Mouse (Mus musculus): ENCODE measurements around the gene Olfr222.
"Not testable (repeated sequence)": the region's sequence is repeated elsewhere in the genome, so short reads cannot be mapped to it uniquely, and the experiment has no call there.

The Olfr222 gene

GRCm38 (mm10) chr11:59576135-59576534 is at the start of gene Olfr222:
TSS of gene Olfr222 (minus strand) at chr11:59576235.
- TF ChIP-seq GATA4 (IDR thresholded peaks at IDR 0.05; ENCODE audit: insufficient replicate concordance, low read length): not testable (repeated sequence)

- TF ChIP-seq GATA4 (IDR thresholded peaks at IDR 0.05; ENCODE audit: insufficient replicate concordance, low read length): no peak
These were observed 48.1 kb upstream of the Olfr222 start for GRCm38 (mm10) chr11:59624017-59624630.

- TF ChIP-seq GATA4 (IDR thresholded peaks at IDR 0.05; ENCODE audit: insufficient replicate concordance, low read length): no peak
These were observed 46.2 kb upstream of the Olfr222 start for GRCm38 (mm10) chr11:59622214-59622613.

GRCm38 (mm10) chr11:59614120-59614519 is 38.1 kb upstream of the Olfr222 start:
- TF ChIP-seq GATA4 (IDR thresholded peaks at IDR 0.05; ENCODE audit: insufficient replicate concordance, low read length): no peak

- TF ChIP-seq GATA4 (IDR thresholded peaks at IDR 0.05; ENCODE audit: insufficient replicate concordance, low read length): no peak
These were observed 35.6 kb upstream of the Olfr222 start for GRCm38 (mm10) chr11:59611646-59612045.

- no peak for TF ChIP-seq GATA4 (IDR thresholded peaks at IDR 0.05; ENCODE audit: insufficient replicate concordance, low read length)
These were observed 26.3 kb upstream of the Olfr222 start for GRCm38 (mm10) chr11:59602287-59602686.

GRCm38 (mm10) chr11:59600872-59601271 is 24.8 kb upstream of the Olfr222 start:
- TF ChIP-seq GATA4 (IDR thresholded peaks at IDR 0.05; ENCODE audit: insufficient replicate concordance, low read length): no peak

- no peak for TF ChIP-seq GATA4 (IDR thresholded peaks at IDR 0.05; ENCODE audit: insufficient replicate concordance, low read length)
These were observed 23.2 kb upstream of the Olfr222 start for GRCm38 (mm10) chr11:59599211-59599610.

GRCm38 (mm10) chr11:59596950-59597349 is 20.9 kb upstream of the Olfr222 start:
- no peak for TF ChIP-seq GATA4 (IDR thresholded peaks at IDR 0.05; ENCODE audit: insufficient replicate concordance, low read length)

- TF ChIP-seq GATA4 (IDR thresholded peaks at IDR 0.05; ENCODE audit: insufficient replicate concordance, low read length): no peak
These were observed 20.1 kb upstream of the Olfr222 start for GRCm38 (mm10) chr11:59596091-59596490.

- TF ChIP-seq GATA4 (IDR thresholded peaks at IDR 0.05; ENCODE audit: insufficient replicate concordance, low read length): no peak
These were observed 17.2 kb upstream of the Olfr222 start, which contains the start of gene Olfr223 for GRCm38 (mm10) chr11:59593189-59593588. TSS of gene Olfr223 (minus strand) at chr11:59593289.

- no peak for TF ChIP-seq GATA4 (IDR thresholded peaks at IDR 0.05; ENCODE audit: insufficient replicate concordance, low read length)
These were observed 13.5 kb upstream of the Olfr222 start for GRCm38 (mm10) chr11:59589496-59589895.

GRCm38 (mm10) chr11:59584539-59584938 is 8.5 kb upstream of the Olfr222 start:
- TF ChIP-seq GATA4 (IDR thresholded peaks at IDR 0.05; ENCODE audit: insufficient replicate concordance, low read length): no peak

- no peak for TF ChIP-seq GATA4 (IDR thresholded peaks at IDR 0.05; ENCODE audit: insufficient replicate concordance, low read length)
These were observed 309 bp downstream of the Olfr222 start for GRCm38 (mm10) chr11:59575726-59576125.

GRCm38 (mm10) chr11:59569306-59569705 is 6.7 kb downstream of the Olfr222 start:
- no peak for TF ChIP-seq GATA4 (IDR thresholded peaks at IDR 0.05; ENCODE audit: insufficient replicate concordance, low read length)

- no peak for TF ChIP-seq GATA4 (IDR thresholded peaks at IDR 0.05; ENCODE audit: insufficient replicate concordance, low read length)
These were observed 13.2 kb downstream of the Olfr222 start for GRCm38 (mm10) chr11:59562837-59563236.

GRCm38 (mm10) chr11:59562336-59562735 is 13.7 kb downstream of the Olfr222 start:
- TF ChIP-seq GATA4 (IDR thresholded peaks at IDR 0.05; ENCODE audit: insufficient replicate concordance, low read length): no peak
